8 mouse cellular contexts compared by ENCODE assay signal in genomic region chr5:143055501-143056125, GRCm38 (mm10). TPM values are rescaled to one million over a fixed set of nuclear protein-coding genes. Genes with fewer than 3 reads are reported as not detected.
DNase-seq lines count a peak whose midpoint lies in the region; ATAC-seq and TF ChIP-seq lines count a peak whose summit lies in the region.

No protein-coding gene starts in this region.

- DNase-seq in 416B (ENCODE audit: low read depth) (peak; percentile 98), CH12.LX (ENCODE audit: extremely low read depth) (no peak)
- DNase-seq in intestine, embryonic 14.5 days (ENCODE audit: low spot score), result no peak
- DNase-seq in forebrain, embryonic 10.5 days (ENCODE audit: extremely low spot score, low spot score), result no peak
- no peak for DNase-seq in urinary bladder, postnatal 36 days (ENCODE audit: low spot score in 2 of 2)

- no peak for TF ChIP-seq RAD21 in CH12.LX (IDR thresholded peaks at IDR 0.05; ENCODE audit: low read depth, low read length)

- H3K9ac ChIP-seq in CH12.LX (ENCODE audit: insufficient read depth, low read depth), result no peak overlapping the region
- no peak overlapping the region for H3K9ac ChIP-seq in intestine, embryonic 14.5 days (ENCODE audit: low read length)
- no peak overlapping the region for H3K9ac ChIP-seq in lung, embryonic 16.5 days (ENCODE audit: low read length)
- H3K9ac ChIP-seq in midbrain, embryonic 15.5 days, result no peak overlapping the region
- H3K9ac ChIP-seq in hindbrain, embryonic 13.5 days, result no peak overlapping the region

- no peak for ATAC-seq in intestine, embryonic 14.5 days (replicated peaks; ENCODE audit: low FRiP score, low TSS enrichment, low read depth)
- ATAC-seq in lung, embryonic 16.5 days (ENCODE audit: low read depth), result peak; percentile 47; the same call in 1 of the 2 replicates
- no peak for ATAC-seq in midbrain, embryonic 15.5 days (replicated peaks)
- no peak for ATAC-seq in hindbrain, embryonic 13.5 days (ENCODE audit: low FRiP score)

- no peaks in the 10 kb centered on the region for H3K27me3 ChIP-seq in CH12.LX (replicated peaks)
- H3K27me3 ChIP-seq in intestine, embryonic 14.5 days (replicated peaks; ENCODE audit: control insufficient read depth, insufficient read depth, low read length), result no peaks in the 10 kb centered on the region
- no peaks in the 10 kb centered on the region for H3K27me3 ChIP-seq in lung, embryonic 16.5 days (ENCODE audit: control insufficient read depth, insufficient read depth, low read depth, low read length)
- no peaks in the 10 kb centered on the region for H3K27me3 ChIP-seq in forebrain, embryonic 10.5 days (ENCODE audit: poor library complexity, severe bottlenecking)
- H3K27me3 ChIP-seq in midbrain, embryonic 15.5 days (replicated peaks), result no peaks in the 10 kb centered on the region
- no peaks in the 10 kb centered on the region for H3K27me3 ChIP-seq in hindbrain, embryonic 13.5 days

- 53% methylated on average over 3 of the region's 3 CpGs for WGBS in intestine, embryonic 14.5 days
- 29% methylated on average over 3 of the region's 3 CpGs for WGBS in lung, embryonic 16.5 days
- 79% methylated on average over 3 of the region's 3 CpGs for WGBS in forebrain, embryonic 10.5 days
- 87% methylated on average over 3 of the region's 3 CpGs for WGBS in midbrain, embryonic 15.5 days
- 64% methylated on average over 3 of the region's 3 CpGs for WGBS in hindbrain, embryonic 13.5 days

- no peak for TF ChIP-seq CTCF in CH12.LX (conservative IDR thresholded peaks at IDR 0.05 in 1 of 2, IDR thresholded peaks at IDR 0.05 in 1 of 2; ENCODE audit: low read depth in 2 of 2, low read length in 2 of 2)

- H3K4me1 ChIP-seq in CH12.LX (ENCODE audit: control insufficient read depth in 1 of 2, insufficient read depth in 2 of 2), result peaks cover 31 to 73% of the 10 kb centered on the region in 2 experiments
- H3K4me1 ChIP-seq in intestine, embryonic 14.5 days (replicated peaks; ENCODE audit: control insufficient read depth, insufficient read depth, low read length), result peaks cover 24% of the 10 kb centered on the region
- peaks cover 33% of the 10 kb centered on the region for H3K4me1 ChIP-seq in lung, embryonic 16.5 days (replicated peaks; ENCODE audit: control insufficient read depth, insufficient read depth, low read length)
- peaks cover 11% of the 10 kb centered on the region for H3K4me1 ChIP-seq in forebrain, embryonic 10.5 days
- H3K4me1 ChIP-seq in midbrain, embryonic 15.5 days, result peaks cover 26% of the 10 kb centered on the region
- peaks cover 17% of the 10 kb centered on the region for H3K4me1 ChIP-seq in hindbrain, embryonic 13.5 days (replicated peaks)

- TF ChIP-seq EP300 in CH12.LX (IDR thresholded peaks at IDR 0.05; ENCODE audit: low read length), result peak; percentile 83

- in situ Hi-C loops in CH12.LX (cut with MboI; ENCODE audit: low pct_ligation_motif_present, low pct_unique_long_range_greater_than_20kb, low sequenced_read_pairs), result no loop called here

- peak overlapping the region; percentile 79 for H3K27ac ChIP-seq in CH12.LX (ENCODE audit: insufficient read depth, low read depth)
- peak overlapping the region; percentile 14; the same call in 1 of the 2 replicates for H3K27ac ChIP-seq in intestine, embryonic 14.5 days (ENCODE audit: low read depth)
- peak overlapping the region; percentile 91 for H3K27ac ChIP-seq in lung, embryonic 16.5 days (ENCODE audit: low read length)
- H3K27ac ChIP-seq in forebrain, embryonic 10.5 days, result no peak overlapping the region
- H3K27ac ChIP-seq in midbrain, embryonic 15.5 days, result no peak overlapping the region
- H3K27ac ChIP-seq in hindbrain, embryonic 13.5 days, result no peak overlapping the region

- no peak overlapping the region for H3K4me3 ChIP-seq in CH12.LX (replicated peaks in 1 of 3; ENCODE audit: low read depth in 2 of 3, low read length in 2 of 3, poor library complexity in 1 of 3)
- no peak overlapping the region for H3K4me3 ChIP-seq in intestine, embryonic 14.5 days (ENCODE audit: low read depth, low read length)
- no peak overlapping the region for H3K4me3 ChIP-seq in lung, embryonic 16.5 days (ENCODE audit: low read length)
- no peak overlapping the region for H3K4me3 ChIP-seq in forebrain, embryonic 10.5 days
- no peak overlapping the region for H3K4me3 ChIP-seq in midbrain, embryonic 15.5 days
- no peak overlapping the region for H3K4me3 ChIP-seq in hindbrain, embryonic 13.5 days

- H3K9me3 ChIP-seq in CH12.LX (replicated peaks; ENCODE audit: low read length), result peaks cover 2% of the 10 kb centered on the region
- H3K9me3 ChIP-seq in intestine, embryonic 14.5 days (ENCODE audit: control insufficient read depth, low read length), result no peaks in the 10 kb centered on the region
- no peaks in the 10 kb centered on the region for H3K9me3 ChIP-seq in lung, embryonic 16.5 days (ENCODE audit: control insufficient read depth, low read length)
- no peaks in the 10 kb centered on the region for H3K9me3 ChIP-seq in forebrain, embryonic 10.5 days
- no peaks in the 10 kb centered on the region for H3K9me3 ChIP-seq in midbrain, embryonic 15.5 days
- H3K9me3 ChIP-seq in hindbrain, embryonic 13.5 days, result no peaks in the 10 kb centered on the region

- H3K79me2 ChIP-seq in CH12.LX (replicated peaks; ENCODE audit: control insufficient read depth, extremely low read depth, insufficient read depth, poor library complexity, severe bottlenecking), result peaks cover 3% of the 10 kb centered on the region; the same call in 1 of the 2 replicates

- TF ChIP-seq POLR2A in CH12.LX (IDR thresholded peaks at IDR 0.05; ENCODE audit: low read depth, low read length), result no peak

- peak overlapping the region; percentile 80 for H3K4me2 ChIP-seq in CH12.LX (ENCODE audit: insufficient read depth, low read depth, poor library complexity, severe bottlenecking)
- no peak overlapping the region for H3K4me2 ChIP-seq in intestine, embryonic 14.5 days (ENCODE audit: low read length)
- no peak overlapping the region for H3K4me2 ChIP-seq in lung, embryonic 16.5 days (ENCODE audit: low read depth, low read length)
- no peak overlapping the region for H3K4me2 ChIP-seq in midbrain, embryonic 15.5 days
- no peak overlapping the region for H3K4me2 ChIP-seq in hindbrain, embryonic 13.5 days

- peaks cover 15 to 57% of the 10 kb centered on the region in 2 experiments for H3K36me3 ChIP-seq in CH12.LX (replicated peaks in 1 of 2; ENCODE audit: control insufficient read depth in 1 of 2, insufficient read depth in 1 of 2, low read length in 1 of 2)
- peaks cover 24% of the 10 kb centered on the region; the same call in 1 of the 2 replicates for H3K36me3 ChIP-seq in intestine, embryonic 14.5 days (ENCODE audit: control insufficient read depth, insufficient read depth, low read length)
- H3K36me3 ChIP-seq in lung, embryonic 16.5 days (ENCODE audit: control insufficient read depth, insufficient read depth, low read length), result peaks cover 2% of the 10 kb centered on the region; the same call in 1 of the 2 replicates
- H3K36me3 ChIP-seq in forebrain, embryonic 10.5 days (replicated peaks), result peaks cover 63% of the 10 kb centered on the region
- H3K36me3 ChIP-seq in midbrain, embryonic 15.5 days (replicated peaks), result 0 out of 2 replicates have a peak, but pooled peaks cover 3% of the 10 kb centered on the region
- peaks cover 13% of the 10 kb centered on the region; the same call in 1 of the 2 replicates for H3K36me3 ChIP-seq in hindbrain, embryonic 13.5 days

- dilution Hi-C loops in CH12.LX (cut with MboI; ENCODE audit: extremely low pct_ligation_motif_present, extremely low pct_unique_long_range_greater_than_20kb, low sequenced_read_pairs), result no loop called here

TF ChIP-seq in CH12.LX, 34 proteins besides CTCF, POLR2A, EP300 and RAD21:
- TF ChIP-seq IRF4 (IDR thresholded peaks at IDR 0.05; ENCODE audit: low read depth, low read length) (peak; percentile 39; the same call in 1 of the 2 replicates), ZNF384 (IDR thresholded peaks at IDR 0.05; ENCODE audit: low read depth, low read length) (peak; percentile 70; the same call in 1 of the 2 replicates), BHLHE40 (IDR thresholded peaks at IDR 0.05; ENCODE audit: low read depth, low read length) (peak; percentile 35; the same call in 1 of the 2 replicates), PAX5 (IDR thresholded peaks at IDR 0.05; ENCODE audit: low read length) (no peak), KAT2A (IDR thresholded peaks at IDR 0.05; ENCODE audit: insufficient replicate concordance, low read length) (no peak), MAFK (IDR thresholded peaks at IDR 0.05; ENCODE audit: insufficient replicate concordance, low read length) (0 out of 2 replicates have a peak, but pooled peaks have one; percentile 25), MEF2A (IDR thresholded peaks at IDR 0.05; ENCODE audit: borderline replicate concordance, low read depth, low read length) (0 out of 2 replicates have a peak, but pooled peaks have one; percentile 59), MYC (IDR thresholded peaks at IDR 0.05; ENCODE audit: low read depth, low read length) (no peak), ETS1 (conservative IDR thresholded peaks at IDR 0.05; ENCODE audit: low read depth, low read length) (peak; percentile 38; the same call in 1 of the 2 replicates)

RNA-seq across cellular contexts. Expression of gene Rnf216, which starts 57.2 kb away (rescaled TPM):
- 18.2 and 18.3 TPM in 2 replicates for total RNA-seq in CH12.LX (2012; rRNA removed)
- 15.5 and 17.6 TPM in 2 replicates for total RNA-seq in CH12.LX (2014; rRNA removed)
- polyA plus RNA-seq in CH12.LX (2012; ENCODE audit: insufficient read length, low read depth), result 30.7 and 33.2 TPM in 2 replicates
- 31.0 and 32.0 TPM in 2 replicates for polyA plus RNA-seq in intestine, embryonic 14.5 days (2014; fragmentation: Nextera tagmentation; extraction: Ambion mirVana)
- 35.0 and 35.9 TPM in 2 replicates for polyA plus RNA-seq in lung, embryonic 16.5 days (2015; fragmentation: Nextera tagmentation; extraction: Ambion mirVana)
- 44.4 and 48.0 TPM in 2 replicates for polyA plus RNA-seq in forebrain, embryonic 10.5 days (2016; fragmentation: Nextera tagmentation; extraction: Ambion mirVana)
- polyA plus RNA-seq in midbrain, embryonic 15.5 days (2015; fragmentation: Nextera tagmentation; extraction: Ambion mirVana), result 30.6 and 33.6 TPM in 2 replicates
- polyA plus RNA-seq in hindbrain, embryonic 13.5 days (2015; fragmentation: Nextera tagmentation; extraction: Ambion mirVana), result 34.0 and 38.3 TPM in 2 replicates

Comparison
In these comparisons a context has a peak if more than half of its experiments do, and no peak if none do; other contexts are left out.
1. H3K27ac ChIP-seq: peak in CH12.LX (single experiment), intestine, embryonic 14.5 days (single experiment) and lung, embryonic 16.5 days (single experiment); none in forebrain, embryonic 10.5 days (single experiment), midbrain, embryonic 15.5 days (single experiment) and hindbrain, embryonic 13.5 days (single experiment).